Mouse (Mus musculus) naive thymus-derived CD4-positive, alpha-beta T cell, adult 2 months (primary cell): ENCODE results near the gene Ly86.

ENCODE experiments used
- DNase-seq: peaks from one replicate; pipeline ENCODE4 v3.0.0-alpha.2; 2011; ENCODE audit warnings: low read depth

Ly86 gene

DNA sequence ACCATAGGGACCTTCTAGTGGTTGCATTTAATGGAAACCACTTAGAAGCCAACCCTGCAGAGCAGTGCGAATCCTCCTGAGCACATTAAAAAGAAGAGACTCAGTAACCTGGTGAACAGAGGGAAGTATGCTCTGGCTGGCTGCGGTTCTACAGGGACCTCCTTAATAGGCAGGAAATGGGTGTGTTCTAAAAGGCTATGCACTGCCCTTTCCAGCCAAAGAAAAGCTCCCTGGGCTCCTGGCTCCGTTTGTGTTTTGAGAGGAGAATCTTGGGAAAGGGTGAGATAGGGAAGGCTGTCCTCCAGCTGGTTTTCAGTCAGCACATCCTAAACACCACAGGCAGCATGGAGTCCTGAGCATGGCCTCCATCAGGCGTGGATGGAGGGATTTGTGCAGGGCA, 8.9 kb downstream of the Ly86 start:
- DNase-seq: no peak

GRCm38 (mm10) chr13:37354432-37354831, 9.4 kb downstream of the Ly86 start:
- no peak for DNase-seq

DNA sequence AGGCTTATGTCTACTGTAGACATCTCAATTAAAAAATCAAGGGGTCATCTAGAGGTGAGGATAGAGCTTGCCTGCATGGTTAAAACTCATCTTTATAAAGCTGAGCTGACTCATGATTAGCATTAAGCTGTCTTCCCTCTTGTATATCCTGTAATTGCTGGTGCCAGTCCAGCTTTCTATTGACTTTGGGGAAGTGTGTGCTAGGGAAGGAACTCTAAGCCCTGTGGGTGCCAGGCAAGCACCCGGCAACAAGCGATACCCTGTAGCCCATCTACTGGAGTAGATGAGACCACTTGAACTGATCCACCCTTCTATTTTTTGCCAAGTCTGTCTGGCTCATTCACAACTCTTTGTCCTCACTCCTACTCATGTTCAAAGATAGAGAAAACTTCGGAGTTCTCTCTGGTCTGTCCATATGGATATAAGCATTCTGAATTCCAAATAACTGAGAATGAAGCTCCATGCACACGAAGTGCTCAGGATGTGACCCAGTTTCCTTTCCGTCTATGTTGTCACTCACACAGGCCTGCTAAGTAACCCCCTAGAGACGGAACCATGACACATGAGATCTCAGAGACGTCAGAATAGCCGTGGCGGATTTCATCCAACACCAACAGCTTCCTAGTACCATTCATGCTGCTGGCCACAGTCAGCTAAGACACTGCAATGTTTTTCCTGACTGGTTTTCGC, 10.8 kb downstream of the Ly86 start:
- no peak for DNase-seq

GRCm38 (mm10) chr13:37356549-37356948, 11.5 kb downstream of the Ly86 start:
- DNase-seq: no peak

GRCm38 (mm10) chr13:37358112-37358511, 13.1 kb downstream of the Ly86 start:
- DNase-seq: no peak

DNA sequence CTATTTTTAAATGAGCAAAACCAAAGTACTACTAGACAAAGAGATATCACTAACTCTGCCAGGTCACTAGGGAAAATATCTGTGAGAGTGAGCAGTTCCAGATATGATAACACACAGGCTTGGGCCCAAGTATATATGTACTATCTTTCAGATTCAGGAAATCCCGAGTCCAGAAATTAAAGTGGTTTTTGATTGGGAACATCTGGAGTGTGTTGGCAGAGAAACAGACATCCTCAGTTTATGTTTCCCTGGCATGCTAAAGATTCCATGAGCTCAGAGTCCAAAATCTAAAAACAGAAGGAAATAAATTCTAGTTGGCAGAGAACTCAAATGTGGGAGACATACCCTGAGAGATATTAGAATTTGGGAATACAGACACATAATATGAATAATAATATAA, 16.2 kb downstream of the Ly86 start:
- no peak for DNase-seq

- no peak for DNase-seq
Observed at GRCm38 (mm10) chr13:37364351-37364750, 19.3 kb downstream of the Ly86 start.

GRCm38 (mm10) chr13:37376411-37376810, 31.4 kb downstream of the Ly86 start:
- no peak for DNase-seq

- DNase-seq: no peak
Observed at GRCm38 (mm10) chr13:37388222-37389202, 43.5 kb downstream of the Ly86 start.

DNA sequence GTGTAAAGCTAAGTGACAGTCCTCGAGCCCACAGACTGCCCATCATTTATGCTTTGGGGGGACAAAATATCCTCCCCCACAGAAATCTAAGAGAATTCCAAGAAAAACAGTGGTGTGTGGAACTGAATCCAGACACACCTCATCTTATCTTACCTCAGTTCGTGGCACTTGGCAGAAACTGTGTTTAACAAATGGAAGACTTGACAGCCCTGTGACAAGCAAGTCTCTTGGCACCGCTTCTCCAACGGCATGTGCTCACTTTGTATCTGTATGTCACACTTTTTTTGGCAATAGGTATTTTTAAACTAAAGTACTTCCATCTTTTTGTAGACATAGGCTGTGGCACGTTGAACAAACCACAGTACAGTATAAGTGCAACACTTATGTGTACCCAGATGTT, 44.3 kb downstream of the Ly86 start:
- no peak for DNase-seq

- DNase-seq: no peak
Observed at GRCm38 (mm10) chr13:37398791-37399190, 53.8 kb downstream of the Ly86 start.

DNA sequence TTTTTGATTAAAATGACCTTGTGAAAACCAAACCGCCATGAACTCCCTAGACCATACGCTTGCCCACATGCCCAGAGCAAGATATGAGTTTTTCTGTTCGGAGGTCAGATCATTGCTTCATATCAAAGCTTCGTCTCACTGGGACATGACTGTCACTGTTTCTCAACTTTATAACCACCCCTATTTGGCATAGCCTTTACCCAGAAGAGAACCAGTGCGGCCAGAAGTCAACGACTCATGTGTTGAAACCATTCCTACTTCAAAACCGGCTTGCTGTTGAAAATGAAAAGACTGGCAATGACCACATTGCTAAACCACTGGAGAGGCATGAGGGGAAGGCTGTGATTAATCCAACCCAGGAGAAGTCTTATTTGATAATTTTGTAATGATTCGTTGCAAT, 54.3 kb downstream of the Ly86 start:
- DNase-seq: no peak

DNA sequence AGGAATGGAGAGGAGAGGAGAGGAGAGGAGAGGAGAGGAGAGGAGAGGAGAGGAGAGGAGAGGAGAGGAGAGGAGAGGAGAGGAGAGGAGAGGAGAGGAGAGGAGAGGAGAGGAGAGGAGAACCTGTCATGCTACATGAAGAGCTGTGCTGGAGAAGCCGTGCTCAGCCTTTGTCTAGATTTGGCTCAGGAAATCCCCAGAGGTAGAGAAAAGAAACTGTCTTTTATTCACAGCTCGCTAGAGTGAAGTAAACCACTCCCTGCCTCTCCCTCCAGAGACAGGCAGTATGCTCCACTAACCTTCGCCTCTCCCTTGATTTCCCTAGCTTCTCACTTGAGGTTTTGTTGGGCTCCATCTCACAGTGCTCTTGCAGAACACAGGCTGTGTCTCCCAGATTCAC, 57.4 kb downstream of the Ly86 start:
- DNase-seq: no peak

- DNase-seq: no peak
Observed at GRCm38 (mm10) chr13:37403708-37404107, 58.7 kb downstream of the Ly86 start.

GRCm38 (mm10) chr13:37415696-37416095, 70.7 kb downstream of the Ly86 start:
- DNase-seq: no peak

- no peak for DNase-seq
Observed at GRCm38 (mm10) chr13:37423416-37423815, 78.4 kb downstream of the Ly86 start.

GRCm38 (mm10) chr13:37424904-37425303, 79.9 kb downstream of the Ly86 start:
- DNase-seq: no peak

DNA sequence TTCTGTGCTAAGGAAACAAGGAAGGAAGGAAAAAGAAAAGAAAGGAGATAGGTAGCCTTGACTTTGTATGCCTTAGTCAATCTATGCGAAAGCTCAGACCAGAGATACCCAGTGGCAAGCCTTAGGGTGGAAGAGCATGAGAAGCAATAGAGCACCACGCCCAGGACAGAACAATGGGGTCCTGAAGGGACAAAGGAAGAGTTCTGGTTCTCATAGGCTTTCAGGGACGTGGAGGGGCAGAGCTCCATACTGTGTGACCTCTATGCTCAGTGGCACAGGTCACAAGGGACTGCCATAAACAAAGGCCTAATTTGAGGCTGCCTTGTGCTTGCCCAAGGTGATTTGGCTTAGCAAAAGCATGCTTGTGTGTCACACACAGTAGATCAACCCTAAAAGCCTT, 80.4 kb downstream of the Ly86 start:
- no peak for DNase-seq

DNA sequence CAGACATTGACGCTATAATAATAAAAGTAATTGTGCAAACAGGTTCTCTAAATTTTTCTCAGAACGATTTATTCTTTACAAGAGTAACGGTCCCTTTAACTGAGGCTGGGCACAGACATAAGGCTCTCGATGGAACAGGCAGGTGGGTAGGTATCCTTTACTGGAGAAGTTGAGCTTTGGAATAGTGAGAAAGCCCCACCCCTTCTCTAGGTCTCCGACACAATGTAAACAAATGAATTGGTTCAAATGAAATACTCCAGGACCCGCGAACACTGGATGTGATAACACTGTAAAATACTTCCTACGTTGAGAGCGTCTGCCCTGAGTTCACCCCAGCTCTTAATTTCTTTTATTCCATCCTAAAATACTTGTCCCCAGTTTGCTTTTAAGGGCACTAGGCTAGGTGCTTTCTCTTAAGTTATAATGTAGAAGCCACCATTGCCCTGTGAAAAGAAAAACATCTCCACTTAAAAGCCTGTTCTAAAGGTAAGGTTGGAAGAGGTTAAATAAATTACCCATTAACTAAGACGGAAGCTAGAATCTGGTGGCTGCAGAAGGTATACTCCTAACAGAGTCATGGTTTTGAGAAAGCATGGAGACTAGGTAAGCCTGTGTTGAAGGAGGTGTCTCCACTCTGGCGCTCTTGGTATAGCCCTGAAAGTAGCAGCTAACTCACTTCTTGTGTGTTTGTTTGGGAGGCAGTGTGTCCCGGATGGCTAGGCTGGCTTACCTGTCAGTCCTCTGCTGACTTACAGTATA, 81.7 kb downstream of the Ly86 start:
- DNase-seq: no peak

DNA sequence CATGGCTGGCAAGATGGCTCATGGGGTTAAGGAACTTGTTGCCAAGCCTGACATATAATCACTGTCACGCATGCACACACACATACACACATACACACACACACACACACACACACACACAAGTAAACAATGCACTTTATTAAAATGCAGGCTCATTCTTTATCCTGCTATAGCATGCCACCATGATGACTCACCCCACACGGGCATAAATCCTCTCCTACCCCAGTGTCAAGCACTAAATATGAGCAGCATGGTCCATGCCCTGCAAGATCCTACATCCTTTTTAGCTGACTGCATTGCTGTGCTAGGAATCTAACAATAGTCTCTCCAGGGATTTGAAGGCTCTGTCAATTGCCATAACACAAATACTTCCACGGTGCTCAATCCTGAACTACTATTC, 83.5 kb downstream of the Ly86 start:
- no peak for DNase-seq

GRCm38 (mm10) chr13:37429661-37430271, 84.8 kb downstream of the Ly86 start:
- no peak for DNase-seq

DNA sequence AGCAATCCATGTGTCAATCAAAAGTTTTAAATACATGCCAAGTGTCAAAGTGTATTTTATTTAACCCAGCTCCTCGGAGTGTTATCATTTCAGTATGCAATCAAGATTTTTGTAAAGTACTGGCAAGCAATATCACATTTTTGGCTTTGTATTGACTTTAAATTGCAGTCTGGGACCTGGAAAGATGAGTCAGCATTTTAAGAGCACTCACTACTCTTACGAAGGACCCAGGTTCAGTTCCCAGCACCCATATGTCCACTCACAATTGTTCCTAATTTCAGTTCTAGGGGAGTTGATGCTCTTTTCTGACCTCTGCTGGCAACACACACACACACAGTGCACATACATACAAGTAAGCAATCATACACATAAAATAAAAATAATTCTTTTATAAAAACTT, 86.7 kb downstream of the Ly86 start:
- no peak for DNase-seq
